Mouse (Mus musculus): ENCODE data around the gene Fbxl17.

DNA sequence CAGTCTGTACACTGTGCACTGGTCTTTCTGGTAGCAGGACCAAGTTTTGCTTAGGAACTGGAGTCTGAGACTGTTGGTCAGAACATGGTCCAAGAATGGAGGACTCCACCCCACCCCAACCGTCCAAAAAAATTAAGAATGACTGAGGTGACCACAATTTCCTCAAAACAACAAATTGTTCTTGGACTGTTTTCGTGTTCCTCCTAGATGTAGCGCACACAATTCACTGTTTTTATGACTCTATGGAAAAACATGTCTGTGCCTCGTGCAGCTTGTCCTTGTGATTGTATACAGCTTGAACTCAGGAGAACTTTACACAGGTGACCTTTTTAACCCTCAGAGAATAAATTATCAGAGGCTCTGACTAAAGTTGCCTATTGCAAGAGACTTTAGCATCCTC, 220.7 kb downstream of the Fbxl17 start:
- TF ChIP-seq CTCF (IDR thresholded peaks at IDR 0.05; ENCODE audit: borderline replicate concordance, insufficient read depth, low read length) (no peak), POLR2A (IDR thresholded peaks at IDR 0.05; ENCODE audit: low read depth, low read length) (no peak)

Measured in embryonic fibroblast, embryonic 13.5 days (primary cell).